Mouse (Mus musculus): Measurements from ENCODE around the gene Rasa3.

DNA sequence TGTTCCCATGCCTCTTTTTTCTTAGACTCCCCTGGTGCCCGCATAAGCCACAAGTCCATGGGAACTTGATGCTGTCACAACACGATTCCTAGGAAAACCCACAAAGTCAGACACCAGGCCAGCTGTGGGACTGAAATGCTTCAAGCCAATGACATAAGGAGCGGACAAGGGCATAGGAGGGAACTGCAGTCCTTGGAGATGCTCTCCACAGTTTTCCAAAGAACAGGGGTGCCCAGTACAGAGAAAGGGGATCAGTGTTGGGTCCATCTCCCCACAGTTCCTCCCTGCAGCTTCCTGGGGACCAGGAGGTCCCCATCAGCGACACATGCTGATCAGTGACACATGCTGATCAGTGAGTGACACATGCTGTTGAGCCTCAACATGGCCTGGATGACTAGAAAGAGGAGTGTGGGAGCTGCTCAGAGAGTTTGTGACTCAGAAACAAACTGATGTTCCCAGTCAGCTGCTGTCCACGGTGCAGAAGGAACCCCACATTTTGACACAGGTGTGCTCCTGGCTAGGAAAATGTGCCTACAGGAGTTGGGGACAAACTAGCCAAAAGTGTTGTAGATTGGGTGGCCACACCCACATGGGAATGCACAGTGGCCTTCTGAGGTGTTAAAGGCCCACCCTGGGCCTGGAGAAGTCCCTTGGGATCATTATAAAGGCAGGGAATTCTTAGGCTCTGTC is 52.0 kb downstream of the Rasa3 start:
- TF ChIP-seq MYOD1 (IDR thresholded peaks at IDR 0.05; ENCODE audit: control insufficient read depth, insufficient read length, low read depth) (peak; percentile 10), CTCF (IDR thresholded peaks at IDR 0.05; ENCODE audit: control insufficient read depth, insufficient read depth, insufficient read length) (no peak), USF1 (IDR thresholded peaks at IDR 0.05; ENCODE audit: low read depth) (no peak), MAX (IDR thresholded peaks at IDR 0.05) (no peak), MYOG (IDR thresholded peaks at IDR 0.05; ENCODE audit: control insufficient read depth, extremely low read depth, insufficient read length) (no peak), FOSL1 (IDR thresholded peaks at IDR 0.05; ENCODE audit: insufficient read depth, low read length, poor library complexity, severe bottlenecking) (no peak)
